Mouse (Mus musculus): ENCODE results near the gene Smarcc2.
A peak's percentile ranks its signal among the peaks of the same experiment; 100 is the strongest.
"Not testable (repeated sequence)": the region's sequence is repeated elsewhere in the genome, so short reads cannot be mapped to it uniquely, and the experiment has no call there.

The Smarcc2 gene

DNA sequence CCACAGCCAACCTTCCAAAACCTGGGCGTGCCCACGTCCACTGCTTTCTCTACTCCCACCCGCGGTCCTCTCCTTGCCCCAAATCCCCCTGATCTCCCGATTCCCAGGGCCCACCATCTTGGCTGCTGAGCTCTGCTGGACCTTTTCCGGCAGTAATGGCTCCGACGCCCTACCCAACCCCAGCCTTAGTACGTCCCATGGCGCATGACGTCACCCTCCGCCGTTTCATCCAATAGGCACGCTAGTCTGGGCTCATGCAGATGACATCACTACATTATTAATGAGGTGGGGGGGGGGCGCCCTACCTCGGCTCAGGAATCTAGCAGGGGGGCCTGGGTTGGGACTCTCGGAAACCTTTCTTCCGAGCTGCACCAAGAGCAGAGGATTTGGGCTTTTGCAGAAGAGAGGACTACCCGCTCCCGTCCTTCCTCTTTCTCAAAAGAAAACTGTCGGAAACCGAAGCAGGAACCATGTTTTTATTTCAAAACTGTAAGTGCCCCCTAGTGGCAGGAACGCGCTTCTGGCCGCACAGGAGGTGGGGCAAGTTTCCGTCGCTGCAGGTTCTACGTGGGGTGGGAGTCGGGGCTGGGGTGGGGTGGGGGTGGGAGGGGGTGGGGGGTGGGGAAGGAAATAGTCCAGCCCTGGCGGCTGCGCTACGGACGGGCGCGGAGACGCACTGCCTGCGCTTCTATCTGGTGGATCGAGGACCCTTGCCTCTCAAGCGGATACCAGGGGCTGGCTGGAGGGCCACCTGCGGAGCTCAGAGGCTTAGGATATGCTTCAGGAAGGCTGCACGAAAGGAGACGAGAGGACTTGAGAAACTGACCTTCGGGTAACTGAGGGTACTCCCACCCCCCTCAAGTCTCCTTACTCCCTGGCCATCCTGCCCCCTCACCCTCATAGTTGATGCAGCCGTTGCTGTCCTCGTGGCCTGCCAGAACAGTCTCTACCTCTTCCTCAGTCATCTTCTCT, 34.9 kb downstream of the Smarcc2 start, which contains the start of gene Myl6:
Myl6 (minus strand) TSS at position 451 of the 972 bp plus-strand sequence.
- DNase-seq: peak; percentile 98

DNA sequence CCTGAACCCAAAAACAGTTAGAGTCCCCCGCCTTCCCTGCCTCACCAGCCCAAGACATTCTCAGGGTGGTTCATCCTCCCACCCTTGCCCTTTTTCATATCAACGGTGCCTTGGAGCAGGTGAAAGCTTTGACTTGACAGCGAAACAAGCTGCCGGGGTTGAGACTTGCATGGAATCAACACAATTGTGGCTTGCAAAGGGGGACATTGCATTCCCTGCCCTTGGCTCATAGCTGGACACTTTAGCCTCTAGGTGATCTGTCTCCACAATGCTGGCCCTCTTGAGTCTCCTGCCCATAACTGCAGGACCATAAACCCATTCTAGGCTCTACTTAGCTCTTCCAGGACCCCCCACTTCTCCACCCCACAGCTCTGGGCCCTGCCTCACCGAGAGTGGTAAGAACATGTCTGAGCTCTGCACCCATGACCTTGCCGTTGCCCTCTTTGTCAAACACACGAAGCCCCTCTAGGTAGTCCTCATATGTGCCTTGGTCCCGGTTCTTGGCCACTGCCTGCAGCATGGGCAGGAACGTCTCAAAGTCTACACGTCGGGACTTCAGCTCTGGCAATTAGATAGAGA, 35.7 kb downstream of the Smarcc2 start:
- no peak for DNase-seq

DNA sequence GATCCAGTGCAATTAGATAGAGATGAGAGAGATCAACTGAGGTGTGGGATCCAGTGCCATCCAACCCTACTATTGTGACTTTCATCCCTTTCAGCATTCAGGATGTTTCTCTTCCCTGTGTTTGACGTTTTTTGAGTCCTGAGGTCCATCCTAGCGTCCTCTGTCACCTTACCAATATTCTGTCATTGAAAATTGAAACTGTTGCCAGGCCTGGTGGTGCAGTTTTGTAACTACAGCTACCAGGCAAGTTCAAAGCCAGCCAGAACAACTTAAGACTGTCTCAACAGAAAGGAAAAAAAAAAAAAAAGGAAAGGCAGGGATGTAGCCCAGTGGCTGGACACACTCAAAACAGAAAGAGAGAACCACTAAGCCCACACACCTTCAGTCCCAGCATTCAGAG, 36.2 kb downstream of the Smarcc2 start:
- DNase-seq: no peak

DNA sequence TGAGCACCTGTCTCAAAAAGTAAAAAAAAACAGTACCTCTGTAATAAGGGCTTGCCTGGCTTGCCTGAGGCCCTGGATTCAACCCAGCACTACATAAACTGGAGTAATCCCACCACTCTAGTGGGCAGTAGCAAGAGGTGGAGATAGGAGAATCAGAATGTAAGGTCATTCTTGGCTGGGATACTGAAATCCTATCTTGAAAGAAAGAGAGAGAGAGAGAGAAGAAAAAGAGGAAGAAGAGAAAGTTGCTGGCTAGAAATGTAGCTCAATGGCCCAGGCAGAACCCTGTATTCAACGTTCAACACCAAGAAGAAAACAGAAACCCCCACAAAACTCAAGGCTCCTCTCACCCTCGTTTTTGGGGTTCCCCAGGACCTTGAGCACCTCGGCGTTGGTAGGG, 36.9 kb downstream of the Smarcc2 start:
- DNase-seq: no peak

DNA sequence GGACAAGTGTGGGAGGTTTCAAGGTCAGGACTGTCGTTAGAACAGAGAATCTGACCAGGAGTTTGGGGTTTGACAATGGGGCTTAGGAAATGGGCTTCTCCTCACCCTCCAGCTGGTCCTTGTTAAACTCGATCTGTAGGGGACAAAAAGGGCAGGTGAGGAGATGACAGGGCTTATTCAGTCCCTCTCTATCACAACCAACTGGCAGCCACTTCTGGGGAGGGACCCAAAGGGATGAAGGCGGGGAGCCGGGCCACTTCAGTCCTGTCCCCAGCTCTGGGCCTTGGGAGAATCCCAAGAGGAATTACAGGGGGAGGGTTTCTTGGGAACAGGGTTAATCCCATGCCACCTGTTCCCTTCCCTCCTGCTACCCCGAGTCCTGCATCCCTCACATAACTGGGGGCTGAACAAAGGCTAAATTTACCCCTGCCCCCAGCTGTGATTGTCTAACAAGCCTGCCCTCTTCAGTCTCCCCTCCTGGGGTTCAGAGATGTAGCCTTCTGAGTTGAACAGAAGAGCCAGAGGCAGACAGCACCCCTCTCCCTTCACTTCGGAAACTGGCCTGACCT, 37.5 kb downstream of the Smarcc2 start:
- DNase-seq: no peak

DNA sequence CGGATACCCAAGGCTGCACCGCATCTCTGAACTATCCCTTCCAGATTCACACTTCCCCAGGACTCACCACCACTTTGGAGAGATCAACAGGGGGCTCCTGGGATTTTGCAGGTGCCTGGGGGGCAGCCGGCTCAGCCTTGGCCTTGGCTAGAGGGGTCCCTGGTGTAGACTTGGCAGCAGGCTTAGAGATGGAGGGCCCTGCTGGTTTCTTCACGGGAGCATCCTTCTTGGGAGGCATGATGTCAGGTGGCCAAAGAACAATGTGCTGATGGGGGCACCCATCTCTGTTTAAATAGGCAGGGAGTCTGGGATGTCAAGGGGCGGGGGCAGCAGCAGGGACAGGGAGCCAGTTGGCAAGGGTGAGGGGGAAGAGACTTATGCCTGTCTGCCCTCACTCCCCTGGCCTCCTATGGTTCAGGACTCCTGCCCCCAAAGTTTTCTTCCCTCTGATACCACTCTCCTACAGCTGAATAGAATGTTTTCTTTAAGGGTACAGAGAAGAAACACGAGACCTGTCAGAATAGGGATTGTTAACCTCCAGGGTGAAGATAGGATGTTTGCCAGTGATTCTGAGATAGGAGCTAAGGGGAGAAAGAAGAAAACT, 38.2 kb downstream of the Smarcc2 start:
- no peak for DNase-seq

DNA sequence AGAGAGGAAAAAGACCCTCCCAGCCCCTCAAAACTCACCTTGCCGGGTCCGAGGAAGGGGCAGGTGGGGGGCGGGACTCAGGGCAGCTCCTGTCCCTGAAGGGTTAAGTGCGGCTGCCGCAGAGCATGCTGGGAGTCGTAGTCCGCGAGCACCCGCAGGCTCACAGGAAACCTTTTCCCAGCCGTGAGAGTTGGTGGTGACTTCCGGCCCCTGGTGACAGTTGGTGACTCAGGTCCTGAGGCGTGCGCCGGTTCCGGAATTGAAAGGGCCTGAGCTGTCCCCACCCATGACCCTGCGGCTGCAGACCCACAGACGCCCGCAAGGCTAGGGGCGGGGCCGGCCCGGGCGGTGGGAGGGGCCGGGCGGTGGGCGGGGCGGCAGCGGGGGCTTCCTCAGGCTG, 39.5 kb downstream of the Smarcc2 start, which contains the start of gene Myl6b:
Myl6b (minus strand) TSS at position 96 of the 400 bp plus-strand sequence.
- peak; percentile 97 for DNase-seq

DNA sequence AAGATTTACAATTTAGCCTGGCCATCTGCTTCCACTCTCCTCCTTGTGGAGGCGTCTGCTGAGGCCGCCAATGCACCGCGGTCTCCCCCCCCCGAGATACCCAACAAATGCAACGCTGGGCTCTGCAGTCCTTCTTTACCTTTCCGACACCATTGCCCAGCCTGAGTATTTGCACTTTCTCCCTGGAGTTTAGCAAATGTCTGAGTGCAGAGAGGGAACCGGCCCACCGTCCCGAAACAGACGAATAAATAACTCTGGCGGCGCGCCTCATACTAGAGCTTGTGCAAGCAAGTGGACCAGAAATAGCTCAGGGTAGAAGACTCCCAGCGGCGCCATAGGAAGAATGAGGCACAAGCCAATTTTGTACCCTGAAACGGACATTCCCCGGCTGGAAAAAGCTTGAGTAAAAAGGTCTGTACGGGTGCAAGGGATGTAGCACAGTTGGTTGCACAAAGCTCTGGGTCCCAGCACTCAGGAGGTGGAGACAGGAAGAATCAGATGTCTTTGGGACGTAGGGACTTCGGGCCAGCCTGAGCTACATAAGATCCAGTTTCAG, 40.1 kb downstream of the Smarcc2 start:
- DNase-seq: peak; percentile 68

DNA sequence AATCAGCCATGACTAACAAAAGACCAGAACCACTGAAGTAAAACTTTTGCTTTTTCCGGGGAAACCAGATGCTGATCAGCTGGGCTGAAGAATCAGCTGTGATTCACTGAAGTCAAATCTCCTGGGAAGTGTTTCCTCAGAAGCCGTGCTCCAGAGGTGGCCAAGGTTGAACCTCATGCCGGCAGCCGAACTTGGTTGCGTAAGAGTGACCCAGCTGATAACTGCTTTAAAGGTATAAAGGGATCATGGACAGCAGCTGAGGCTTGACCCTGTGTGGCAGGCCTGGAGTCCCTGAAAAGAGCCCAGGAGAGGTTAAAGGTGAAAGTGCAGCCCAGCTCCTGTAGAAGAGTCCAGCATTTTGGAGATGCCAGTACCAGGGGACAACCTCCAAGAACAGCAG, 43.3 kb downstream of the Smarcc2 start:
- no peak for DNase-seq

DNA sequence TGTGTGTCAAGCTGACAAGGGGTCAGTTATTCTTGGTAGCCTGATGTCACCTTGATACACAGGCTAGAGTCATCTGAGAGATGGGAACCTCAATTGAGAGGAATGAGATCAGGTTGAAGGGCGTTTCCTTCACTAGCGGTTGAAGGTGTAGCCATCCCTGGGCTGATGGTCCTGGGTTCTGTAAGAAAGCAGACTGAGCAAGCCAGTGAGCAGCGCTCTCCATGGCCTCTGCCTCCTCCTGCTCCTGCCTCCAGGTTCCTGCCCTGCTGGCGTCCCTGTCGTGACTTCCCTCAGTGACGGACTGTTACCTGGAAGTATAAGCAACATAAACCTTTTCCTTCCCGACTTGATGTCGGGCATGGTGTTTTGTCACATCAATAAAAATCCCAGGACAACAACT, 44.5 kb downstream of the Smarcc2 start:
- no peak for DNase-seq

DNA sequence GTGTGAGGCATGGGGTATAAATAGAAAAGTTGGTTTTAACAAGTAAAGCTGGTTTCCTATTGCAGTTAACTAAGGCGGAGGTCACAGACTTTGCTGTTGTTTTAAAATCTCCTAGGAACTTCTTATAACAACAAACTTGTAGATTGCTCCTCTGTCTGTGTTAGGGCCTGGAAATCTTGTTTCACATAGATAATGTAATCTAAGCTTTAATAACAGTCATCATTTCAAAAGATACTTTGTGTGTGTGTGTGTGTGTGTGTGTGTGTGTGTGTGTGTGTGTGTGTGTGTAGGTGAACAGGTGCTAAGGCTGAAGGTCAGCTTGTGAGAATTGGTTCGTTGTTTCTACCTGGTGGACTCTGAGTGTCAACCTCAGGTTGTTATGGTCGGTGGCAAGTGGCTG, 45.0 kb downstream of the Smarcc2 start:
- DNase-seq: no peak

DNA sequence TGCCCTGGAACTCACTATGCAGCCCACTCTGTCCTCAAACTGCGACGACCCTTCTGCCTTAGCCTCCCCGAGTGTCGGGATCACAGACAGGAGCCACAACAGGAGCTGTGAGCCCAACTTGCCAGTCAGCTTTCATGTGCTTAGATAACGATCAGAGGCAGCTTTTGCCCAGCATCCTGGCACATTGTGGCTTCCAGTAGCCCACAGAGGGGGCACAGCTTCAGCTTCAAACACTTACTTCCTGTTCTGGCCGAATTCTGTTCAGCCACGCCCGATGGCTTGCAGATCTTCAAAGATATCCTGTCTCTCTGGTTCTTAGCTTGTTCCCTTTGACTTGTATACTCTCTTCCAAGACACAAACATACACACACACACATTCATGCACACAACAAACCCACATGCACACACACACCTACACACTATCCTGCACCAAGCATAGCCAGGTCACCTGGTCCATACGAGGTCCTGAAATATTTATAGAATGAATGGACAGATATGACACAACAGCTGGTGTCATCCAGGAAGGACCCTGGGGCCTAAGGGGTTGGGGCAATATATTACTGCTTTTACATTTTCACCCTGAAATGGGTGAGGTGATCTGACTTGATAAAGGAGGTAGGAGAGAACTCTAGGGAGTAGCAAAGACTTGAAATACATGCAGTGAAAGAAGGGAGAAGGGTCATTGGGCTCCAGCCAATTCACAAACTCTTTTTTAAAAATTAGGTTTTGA, 45.8 kb downstream of the Smarcc2 start:
- DNase-seq: no peak

DNA sequence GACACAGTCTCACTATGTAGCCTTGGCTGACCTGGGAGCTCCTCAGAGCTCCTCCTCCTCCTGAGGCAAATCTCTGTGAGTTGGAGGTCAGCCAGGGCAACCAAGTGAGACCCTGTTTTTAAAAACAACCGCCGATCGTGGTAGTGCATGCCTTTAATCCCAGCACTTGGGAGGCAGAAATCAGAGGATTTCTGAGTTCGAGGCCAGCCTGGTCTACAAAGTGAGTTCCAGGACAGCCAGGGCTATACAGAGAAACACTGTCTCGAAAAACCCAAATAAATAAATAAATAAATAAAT, 46.3 kb downstream of the Smarcc2 start:
- not testable (repeated sequence) for DNase-seq

DNA sequence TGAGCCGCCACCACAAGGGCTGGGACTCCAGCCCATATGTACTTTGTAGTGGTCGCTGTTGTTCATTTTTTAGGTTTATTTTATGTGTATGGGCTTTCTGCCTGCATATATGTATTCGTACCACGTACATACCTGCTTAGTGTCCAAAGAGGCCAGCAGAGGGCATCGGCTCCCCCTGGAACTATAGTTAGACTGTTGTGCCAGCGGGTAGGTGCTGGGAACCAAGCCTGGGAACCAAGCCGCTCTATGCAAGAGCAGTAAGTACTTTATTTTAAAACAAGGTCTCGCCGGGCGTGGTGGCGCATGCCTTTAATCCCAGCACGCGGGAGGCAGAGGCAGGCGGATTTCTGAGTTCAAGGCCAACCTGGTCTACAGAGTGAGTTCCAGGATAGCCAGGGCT, 46.9 kb downstream of the Smarcc2 start:
- no peak for DNase-seq

DNA sequence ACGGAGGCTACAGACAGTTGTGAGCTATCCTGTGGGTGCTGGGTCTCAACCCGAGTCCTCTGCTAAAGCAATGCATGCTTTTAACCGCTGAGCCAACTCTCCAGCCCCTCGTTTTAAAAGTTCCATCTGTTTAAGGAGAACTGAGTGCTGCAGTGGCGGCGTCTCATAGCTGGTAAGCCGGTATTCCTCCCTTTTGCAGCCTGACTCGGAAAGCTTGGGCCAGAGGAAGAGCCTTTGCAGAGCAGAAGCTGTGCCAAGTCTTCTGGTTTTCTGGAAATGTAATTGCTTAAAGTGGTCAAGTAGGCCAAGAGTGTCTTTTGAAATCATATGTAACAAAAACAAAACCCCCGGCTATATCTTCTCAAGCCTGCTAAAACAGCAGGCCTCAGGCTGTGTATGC, 49.2 kb downstream of the Smarcc2 start:
- no peak for DNase-seq

DNA sequence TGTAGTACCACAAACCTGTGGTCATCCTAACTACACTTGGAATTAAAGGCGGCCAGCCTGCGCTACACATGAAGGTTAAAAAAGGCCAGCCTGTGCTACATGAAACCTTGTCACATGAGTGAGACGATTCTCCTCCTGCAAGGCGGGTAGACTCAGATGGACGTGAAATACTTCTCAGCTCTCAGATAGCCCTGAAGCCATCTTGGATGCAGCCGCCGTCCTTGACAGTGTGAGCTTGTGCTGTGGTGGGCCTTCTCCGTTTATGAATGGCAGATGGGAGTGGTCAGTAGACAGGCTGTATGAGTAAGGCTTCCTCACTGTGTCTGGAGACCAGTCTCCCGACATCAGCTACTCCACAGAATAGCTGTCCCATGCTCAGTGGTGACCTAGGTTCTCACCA, 50.2 kb downstream of the Smarcc2 start:
- no peak for DNase-seq

DNA sequence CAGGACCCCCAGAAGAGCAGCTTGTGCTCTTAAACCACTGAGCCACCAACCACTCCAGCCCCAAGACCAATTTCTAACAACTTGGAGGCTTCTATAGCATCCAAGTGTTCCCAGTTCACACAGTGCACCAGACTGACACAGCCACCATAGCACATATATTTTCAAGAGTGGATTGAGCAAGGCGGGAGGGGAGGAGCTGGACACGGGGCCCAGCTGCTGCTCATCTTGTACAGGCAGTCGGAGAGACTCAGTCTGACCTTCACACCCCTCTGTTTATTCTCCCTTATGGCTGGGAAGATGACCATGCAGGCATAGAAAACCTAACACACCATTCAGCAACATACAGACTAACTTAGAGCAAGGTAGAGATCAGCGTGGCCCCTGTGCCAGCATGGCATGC, 50.8 kb downstream of the Smarcc2 start:
- no peak for DNase-seq

DNA sequence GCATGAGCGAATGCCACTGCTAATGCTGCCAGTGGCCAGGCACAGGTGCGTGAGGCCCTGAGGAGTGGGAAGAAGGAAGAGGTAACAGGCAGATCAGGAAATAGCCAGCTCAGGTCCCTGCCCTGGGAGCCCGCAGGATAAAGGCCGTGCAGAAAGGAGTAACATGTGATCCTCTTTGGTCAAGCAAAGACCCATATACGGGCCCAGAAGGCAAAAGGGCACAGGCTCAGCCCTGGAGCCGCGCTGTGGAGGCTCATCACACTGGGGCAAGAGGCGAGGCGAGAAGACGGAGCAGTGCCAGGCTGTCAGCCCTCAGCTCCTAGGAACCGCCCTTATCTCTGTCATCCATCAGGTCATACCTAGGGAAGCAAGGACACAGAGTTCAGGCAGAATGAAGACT, 51.3 kb downstream of the Smarcc2 start:
- no peak for DNase-seq

DNA sequence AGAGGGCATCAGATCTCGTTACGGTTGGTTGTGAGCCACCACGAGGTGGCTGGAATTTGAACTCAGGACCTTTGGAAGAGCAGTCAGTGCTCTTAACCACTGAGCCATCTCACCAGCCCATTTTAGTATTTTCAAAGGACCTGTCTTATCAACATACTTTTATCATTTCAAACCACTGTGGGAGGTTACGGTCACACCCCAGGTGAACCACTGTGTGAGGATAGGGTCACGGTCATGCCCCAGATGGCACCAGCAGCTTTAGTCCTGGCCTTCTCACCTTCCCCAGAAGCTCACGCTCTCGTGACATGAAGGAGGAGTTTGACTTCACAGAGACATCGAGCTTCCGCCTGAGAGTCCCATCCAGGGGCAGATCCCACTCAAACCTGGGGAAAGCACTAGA, 52.1 kb downstream of the Smarcc2 start:
- no peak for DNase-seq

DNA sequence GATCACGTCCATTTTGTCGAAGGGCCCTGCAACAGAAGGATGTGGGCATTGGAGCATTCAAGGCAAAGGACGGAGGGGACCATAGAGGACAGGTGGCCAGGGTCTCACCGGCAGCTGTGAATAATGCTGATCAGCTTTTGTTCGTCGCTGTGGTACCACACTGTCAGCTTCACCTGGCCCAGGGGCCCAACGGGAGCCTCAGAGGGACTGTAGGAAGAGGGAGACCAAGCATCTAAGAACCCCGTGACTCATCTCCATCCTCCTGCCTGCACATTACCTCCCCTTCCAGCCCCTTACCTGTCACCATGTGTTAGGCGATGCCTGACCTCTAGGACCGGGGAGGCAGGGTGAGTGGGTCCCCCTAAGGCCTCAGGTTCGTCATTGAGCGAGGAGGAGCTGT, 52.7 kb downstream of the Smarcc2 start:
- DNase-seq: no peak

DNA sequence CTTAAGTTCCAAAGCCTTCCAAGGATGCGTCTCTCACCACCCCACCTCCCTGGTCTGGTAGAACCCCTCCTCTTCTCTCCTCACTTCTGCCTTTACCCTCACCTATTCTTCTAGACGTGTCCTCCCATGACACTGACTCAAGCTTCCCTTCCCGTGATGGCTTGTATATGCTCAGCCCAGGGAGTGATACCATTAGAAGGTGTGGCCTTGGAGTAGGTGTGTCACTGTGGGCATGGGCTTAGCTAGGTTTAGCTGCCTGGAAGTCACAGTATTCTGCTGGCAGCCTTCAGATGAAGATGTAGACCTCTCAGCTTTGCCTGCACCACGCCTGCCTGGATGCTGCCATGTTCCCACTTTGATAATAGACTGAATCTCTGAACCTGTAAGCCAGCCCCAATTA, 56.0 kb downstream of the Smarcc2 start:
- DNase-seq: no peak

DNA sequence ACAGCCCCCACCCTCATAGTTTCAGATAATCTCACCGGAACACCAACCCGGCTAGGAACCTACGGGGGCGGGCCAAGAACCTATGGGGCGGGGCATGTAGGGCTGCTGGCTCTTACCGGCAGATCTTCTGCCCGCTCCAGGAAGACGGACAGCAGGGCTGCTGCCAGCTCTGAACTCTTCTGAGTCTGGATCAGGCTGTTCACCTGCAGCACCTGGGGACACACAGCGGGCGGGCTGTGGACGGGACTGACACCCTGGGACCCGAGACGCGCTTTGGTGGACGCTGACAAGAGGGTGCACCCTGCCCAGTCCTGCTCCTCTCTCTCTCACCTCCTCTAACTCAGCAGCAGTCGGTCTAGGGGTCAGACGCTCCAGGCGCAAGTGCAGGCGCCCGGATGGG, 57.0 kb downstream of the Smarcc2 start:
- no peak for DNase-seq

DNA sequence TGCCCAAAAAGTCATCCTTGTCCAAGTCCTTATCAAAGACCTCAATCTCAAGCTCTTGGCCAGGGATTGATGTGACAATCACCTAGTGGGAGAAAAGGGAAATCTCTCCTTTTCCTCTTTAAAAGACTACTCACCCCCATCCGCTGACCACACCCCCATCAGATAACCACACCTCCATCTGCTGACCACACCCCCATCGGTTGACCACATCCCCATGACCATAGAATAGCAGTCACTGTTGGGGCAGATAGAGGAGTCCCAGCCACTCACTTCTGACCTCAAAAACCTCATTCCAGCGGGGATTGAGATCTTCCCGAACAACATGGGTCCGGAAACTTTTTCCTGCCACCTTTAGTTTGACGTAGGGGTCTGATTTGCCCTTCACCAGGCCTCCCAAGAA, 57.6 kb downstream of the Smarcc2 start:
- no peak for DNase-seq

Measured in embryo, embryonic 11 days (tissue).